Mouse (Mus musculus): ENCODE data around the gene Tpst1. TPM values are rescaled to one million over a fixed set of nuclear protein-coding genes. Genes with fewer than 3 reads are reported as not detected.

Tpst1 gene
- polyA plus RNA-seq, 1 experiment, result 22.3 TPM

DNA sequence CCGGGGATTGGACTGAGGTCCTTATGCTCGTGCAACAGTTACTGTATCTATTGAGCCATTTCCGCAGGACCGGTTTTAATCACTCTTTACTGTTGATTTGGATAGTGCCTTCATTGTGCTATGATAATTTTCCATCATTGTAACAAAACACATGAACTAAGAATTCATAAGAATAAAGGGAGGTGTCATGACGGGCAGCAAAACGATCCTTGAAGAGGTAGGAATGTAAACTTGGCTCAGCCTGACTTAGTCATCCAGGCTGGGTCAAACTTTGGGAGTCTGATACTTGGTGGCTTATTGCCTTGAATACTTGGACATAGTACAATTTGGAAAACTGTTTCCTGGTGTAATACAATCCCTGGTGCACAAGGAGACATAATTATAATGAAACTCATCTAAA, 112.2 kb downstream of the Tpst1 start:
- peaks cover 55% of the 10 kb centered on the region for H3K79me3 ChIP-seq (ENCODE audit: low read depth)
- no peaks in the 10 kb centered on the region for H3K27me3 ChIP-seq (ENCODE audit: control insufficient read depth, insufficient read depth, insufficient read length)
- H3K36me3 ChIP-seq (ENCODE audit: control insufficient read depth, insufficient read depth), result peaks cover 13% of the 10 kb centered on the region
- H3K79me2 ChIP-seq (ENCODE audit: control insufficient read depth, insufficient read depth), result peaks cover 79% of the 10 kb centered on the region
- TF ChIP-seq MYOG (IDR thresholded peaks at IDR 0.05; ENCODE audit: control insufficient read depth, extremely low read depth, insufficient read length) (no peak), CTCF (IDR thresholded peaks at IDR 0.05; ENCODE audit: control insufficient read depth, insufficient read depth, insufficient read length) (no peak), MYOD1 (IDR thresholded peaks at IDR 0.05; ENCODE audit: control insufficient read depth, insufficient read length, low read depth) (no peak), USF1 (IDR thresholded peaks at IDR 0.05; ENCODE audit: low read depth) (no peak), CEBPB (IDR thresholded peaks at IDR 0.05; ENCODE audit: low read depth) (no peak), MAX (IDR thresholded peaks at IDR 0.05) (no peak), FOSL1 (IDR thresholded peaks at IDR 0.05; ENCODE audit: insufficient read depth, low read length, poor library complexity, severe bottlenecking) (no peak)
- no peak overlapping the region for H3K4me3 ChIP-seq (ENCODE audit: insufficient read depth, poor library complexity, severe bottlenecking)
- no peak overlapping the region for H3ac ChIP-seq (ENCODE audit: control insufficient read depth, insufficient read length, low read depth)

Other genes starting within 250 kb of the Tpst1 start
- 48.6 TPM for gene Sumf2, start 226.3 kb upstream of the Tpst1 start, polyA plus RNA-seq (2012; fragmentation: generic; extraction: Trizol)
- gene Chchd2, start 185.9 kb upstream of the Tpst1 start, polyA plus RNA-seq (2012; fragmentation: generic; extraction: Trizol), result 856 TPM
- 1.4 TPM for gene Zbed5, start 177.6 kb upstream of the Tpst1 start, polyA plus RNA-seq (2012; fragmentation: generic; extraction: Trizol)
- 0.15 TPM for gene Phkg1, start 174.8 kb upstream of the Tpst1 start, polyA plus RNA-seq (2012; fragmentation: generic; extraction: Trizol)
- gene Nupr1l, start 164.8 kb upstream of the Tpst1 start, polyA plus RNA-seq (2012; fragmentation: generic; extraction: Trizol), result 0.28 TPM
- 16.5 TPM for gene Vkorc1l1, start 131.4 kb upstream of the Tpst1 start, polyA plus RNA-seq (2012; fragmentation: generic; extraction: Trizol)
- 56.0 TPM for gene Gusb, start 70.3 kb upstream of the Tpst1 start, polyA plus RNA-seq (2012; fragmentation: generic; extraction: Trizol)
- 26.4 TPM for gene Asl, start 44.1 kb upstream of the Tpst1 start, polyA plus RNA-seq (2012; fragmentation: generic; extraction: Trizol)
- 32.6 TPM for gene Crcp, start 44.0 kb upstream of the Tpst1 start, polyA plus RNA-seq (2012; fragmentation: generic; extraction: Trizol)
- 2.4 TPM for gene Kctd7, start 71.5 kb downstream of the Tpst1 start, polyA plus RNA-seq (2012; fragmentation: generic; extraction: Trizol)
- gene Rabgef1, start 98.5 kb downstream of the Tpst1 start, polyA plus RNA-seq (2012; fragmentation: generic; extraction: Trizol), result 14.3 TPM
- 26.9 TPM for gene Tmem248, start 143.8 kb downstream of the Tpst1 start, polyA plus RNA-seq (2012; fragmentation: generic; extraction: Trizol)
- 43.2 TPM for gene Sbds, start 182.2 kb downstream of the Tpst1 start, polyA plus RNA-seq (2012; fragmentation: generic; extraction: Trizol)
- 24.2 TPM for gene Tyw1, start 182.3 kb downstream of the Tpst1 start, polyA plus RNA-seq (2012; fragmentation: generic; extraction: Trizol)